ENCODE assay signal across 19 mouse cellular contexts in the genomic region with DNA sequence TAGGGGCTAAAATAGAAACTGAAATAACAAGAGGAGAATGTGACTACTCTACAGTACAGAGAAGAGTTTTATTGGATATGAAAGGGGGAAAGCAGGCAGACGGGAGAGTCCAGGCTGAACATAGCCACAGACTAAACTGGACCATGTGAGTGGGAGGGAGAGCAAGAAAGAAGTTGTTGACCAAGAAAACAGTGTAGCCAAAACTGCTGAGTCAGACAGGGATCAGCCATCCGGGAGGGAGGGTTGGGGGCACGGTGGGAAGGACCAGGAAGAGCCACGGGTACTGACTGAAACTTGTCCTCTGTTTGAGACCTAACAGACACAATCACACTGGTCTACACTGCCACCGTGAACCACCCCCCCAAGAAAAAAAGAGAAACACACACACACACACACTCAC. TPM values are rescaled to one million over a fixed set of nuclear protein-coding genes. Genes with fewer than 3 reads are reported as not detected.
"Had no signal": no experiment of that assay in that cellular context is flagged by ENCODE, and none has a peak within 500 bp of the region (broad histone marks: within the 10 kb centered on the region; RNA-seq: fewer than 3 reads in every experiment).

No protein-coding gene starts in this region.

- H3K9ac ChIP-seq: limb, embryonic 12.5 days; liver, embryonic 13.5 days; liver, postnatal 0 days; lung, embryonic 15.5 days; midbrain, embryonic 13.5 days; stomach, embryonic 15.5 days had no signal

- DNase-seq: kidney, postnatal 25 days; layer of hippocampus, adult 9-11 months; liver; liver, embryonic 13.5 days; liver, postnatal 0 days; lung, postnatal 14 days; right cerebral cortex, postnatal 14 days; thymus, adult 2 months; thymus, postnatal 25 days had no signal

- H3K9me3 ChIP-seq: limb, embryonic 12.5 days; liver, embryonic 13.5 days; lung, embryonic 15.5 days; midbrain, embryonic 13.5 days; stomach, embryonic 15.5 days had no signal

- H3K4me1 ChIP-seq: limb, embryonic 12.5 days; lung, embryonic 15.5 days; midbrain, embryonic 13.5 days; stomach, embryonic 15.5 days had no signal

- H3K36me3 ChIP-seq: stomach, embryonic 15.5 days had no signal

- H3K27me3 ChIP-seq: limb, embryonic 12.5 days; liver, embryonic 13.5 days; lung, embryonic 15.5 days; midbrain, embryonic 13.5 days; stomach, embryonic 15.5 days had no signal

- ATAC-seq: liver, postnatal 0 days; midbrain, embryonic 13.5 days had no signal

- H3K4me3 ChIP-seq: limb, embryonic 12.5 days; liver, embryonic 13.5 days; lung, embryonic 15.5 days; midbrain, embryonic 13.5 days; stomach, embryonic 15.5 days had no signal

- H3K4me2 ChIP-seq: limb, embryonic 12.5 days; liver, embryonic 13.5 days; lung, embryonic 15.5 days; midbrain, embryonic 13.5 days; stomach, embryonic 15.5 days had no signal

- H3K27ac ChIP-seq: limb, embryonic 12.5 days; liver, embryonic 13.5 days; lung, embryonic 15.5 days; macrophage; midbrain, embryonic 13.5 days; stomach, embryonic 15.5 days had no signal

RNA-seq across cellular contexts. Expression of gene Gm20379, which starts 20.2 kb away (rescaled TPM):
- total RNA-seq: layer of hippocampus, adult 18-20 months; left cerebral cortex, postnatal 36 days; midbrain, postnatal 0 days had no signal
- polyA plus RNA-seq: macrophage; spleen, adult 2 months; testis, adult 2 months; thymus, adult 2 months had no signal
